Mouse (Mus musculus): ENCODE data around the gene Hnrnpr.

- TF ChIP-seq POLR2A (IDR thresholded peaks at IDR 0.05; ENCODE audit: borderline replicate concordance, insufficient read depth, low read length), result no peak
- no peak for TF ChIP-seq CTCF (IDR thresholded peaks at IDR 0.05; ENCODE audit: borderline replicate concordance, insufficient read depth, low read depth, low read length)
These were observed 579 bp downstream of the Hnrnpr start for GRCm38 (mm10) chr4:136311042-136311999.
